ENCODE assay signal across 9 mouse cellular contexts in the genomic region with DNA sequence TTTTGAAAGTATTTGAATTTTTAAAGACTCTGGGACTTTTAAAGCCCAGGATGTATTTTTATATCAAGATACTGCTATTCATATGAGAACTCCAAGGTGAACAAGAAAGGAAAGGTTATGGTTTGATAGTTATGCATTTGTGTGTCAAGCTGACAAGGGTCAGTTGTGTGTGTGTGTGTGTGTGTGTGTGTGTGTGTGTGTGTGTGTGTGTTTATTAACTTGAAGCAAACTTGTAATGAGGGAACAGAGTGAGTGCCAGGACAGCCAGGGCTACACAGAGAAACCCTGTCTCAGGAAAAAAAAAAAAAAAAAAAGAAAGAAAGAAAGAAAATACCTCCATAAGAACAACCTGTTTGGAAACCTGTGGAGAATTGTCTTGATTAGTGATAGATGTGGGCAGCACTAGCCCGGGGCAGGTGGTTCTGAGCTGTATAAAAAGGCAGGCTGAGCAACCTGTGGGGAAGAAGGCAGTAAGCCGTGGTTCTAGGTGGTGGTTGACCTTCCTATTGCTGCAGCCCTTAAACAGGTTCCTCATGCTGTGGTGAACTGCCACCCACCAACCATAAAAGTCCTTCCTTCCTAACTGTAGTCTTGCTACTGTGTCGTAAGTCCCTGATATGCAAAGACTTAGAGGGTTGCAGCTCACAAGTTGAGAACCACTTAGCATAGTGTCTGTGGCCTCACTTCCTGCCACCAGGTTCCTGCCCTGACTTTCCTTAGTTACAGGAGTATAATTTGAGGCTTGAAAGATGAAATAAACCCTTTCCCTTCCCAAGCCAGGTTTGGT. TPM values are rescaled to one million over a fixed set of nuclear protein-coding genes. Genes with fewer than 3 reads are reported as not detected.
DNase-seq lines count a peak whose midpoint lies in the region; ATAC-seq lines count a peak whose summit lies in the region.
"Had no signal": no experiment of that assay in that cellular context is flagged by ENCODE, and none has a peak within 500 bp of the region (broad histone marks: within the 10 kb centered on the region; RNA-seq: fewer than 3 reads in every experiment).

No protein-coding gene starts in this region.

- ATAC-seq in megakaryocyte, adult 5-6 weeks (ENCODE audit: poor library complexity, severe bottlenecking): peak; percentile 87

- DNase-seq in heart, adult 11 months: peak; percentile 13
- no peak for DNase-seq in heart, postnatal 4 days
- DNase-seq in spleen, postnatal 36 days (ENCODE audit: low spot score in 2 of 2): peak; percentile 3 to 7
- no peak for DNase-seq in spleen, postnatal 14 days (ENCODE audit: low spot score in 2 of 2)
- peak; percentile 9 for DNase-seq in thymus, postnatal 4 days
- DNase-seq in gastrocnemius, adult 18-20 months (ENCODE audit: low spot score): no peak
- DNase-seq in heart, adult 18-20 months: no peak
- DNase-seq: cerebellum, adult 11 months had no signal

RNA-seq across cellular contexts. Expression of gene Pam, which starts 34.3 kb away (rescaled TPM):
- total RNA-seq in heart, postnatal 4 days (2021): 100 to 1,000 TPM; 888 to 905 TPM
- total RNA-seq in megakaryocyte, adult 5-6 weeks (2015): 6.6 and 6.8 TPM in 2 replicates
- total RNA-seq in megakaryocyte, adult 5-6 weeks (2017): 15.4 and 24.4 TPM in 2 replicates
- total RNA-seq in gastrocnemius, adult 18-20 months (2021): 10 to 100 TPM; 29.7 to 34.6 TPM
- 100 to 1,000 TPM; 672 to 774 TPM for total RNA-seq in heart, adult 18-20 months (2021)

Comparison
In these comparisons a context has a peak if more than half of its experiments do, and no peak if none do; other contexts are left out.
1. DNase-seq: peak in heart, adult 11 months (single experiment), spleen, postnatal 36 days (2 of 2) and thymus, postnatal 4 days (single experiment); none in heart, postnatal 4 days (single experiment), spleen, postnatal 14 days (0 of 2), gastrocnemius, adult 18-20 months (single experiment) and heart, adult 18-20 months (0 of 2).
2. RNA of gene Pam, which starts 34.3 kb away (total RNA-seq): 888 to 905 TPM in heart, postnatal 4 days and 672 to 774 TPM in heart, adult 18-20 months; 29.7 to 34.6 TPM in gastrocnemius, adult 18-20 months and 6.6 to 24.4 TPM in megakaryocyte, adult 5-6 weeks; every median in the first group is over 10 times any median in the second.